Mouse (Mus musculus) adrenal gland, adult 8-10 months (tissue): ENCODE data around the gene Shb. TPM values are rescaled to one million over a fixed set of nuclear protein-coding genes. Genes with fewer than 3 reads are reported as not detected.
"Not testable (repeated sequence)": the region's sequence is repeated elsewhere in the genome, so short reads cannot be mapped to it uniquely, and the experiment has no call there.

ENCODE experiments used
- DNase-seq: peaks from one replicate; pipeline ENCODE4 v3.0.0; 2022
- microRNA-seq, 2 experiments: library from miRNA; unstranded; fragments of <30 nt; microRNA quantifications; one replicate each; pipeline ENCODE4 v1.2.0; 2022
- total RNA-seq, 4 experiments: library from RNA; stranded (reverse); gene quantifications; 2 replicates each; pipeline ENCODE4 v1.2.4; 2022

Shb gene
- total RNA-seq, 4 experiments from 2014 or later: 39.5 to 104 (median 79.0) TPM

DNA sequence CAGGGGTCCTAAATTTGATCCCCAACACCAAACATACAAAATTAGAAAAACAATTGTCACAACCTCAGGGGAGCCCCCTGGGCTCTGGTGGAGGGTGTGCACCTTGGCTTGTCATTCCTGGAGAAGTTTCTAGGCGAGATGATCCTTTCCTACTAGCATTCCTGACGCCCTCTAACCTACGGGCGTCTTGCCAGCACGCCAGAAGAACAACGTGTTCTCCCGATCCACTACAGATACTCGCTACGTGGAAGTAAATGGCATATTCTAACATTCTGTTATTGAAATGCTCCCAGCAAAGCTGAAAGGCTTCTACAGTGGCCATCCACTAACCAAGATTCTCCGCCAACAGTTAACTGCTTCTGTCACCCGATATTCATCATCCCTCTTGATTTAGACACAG is 139.7 kb downstream of the Shb start:
- no peak for DNase-seq

DNA sequence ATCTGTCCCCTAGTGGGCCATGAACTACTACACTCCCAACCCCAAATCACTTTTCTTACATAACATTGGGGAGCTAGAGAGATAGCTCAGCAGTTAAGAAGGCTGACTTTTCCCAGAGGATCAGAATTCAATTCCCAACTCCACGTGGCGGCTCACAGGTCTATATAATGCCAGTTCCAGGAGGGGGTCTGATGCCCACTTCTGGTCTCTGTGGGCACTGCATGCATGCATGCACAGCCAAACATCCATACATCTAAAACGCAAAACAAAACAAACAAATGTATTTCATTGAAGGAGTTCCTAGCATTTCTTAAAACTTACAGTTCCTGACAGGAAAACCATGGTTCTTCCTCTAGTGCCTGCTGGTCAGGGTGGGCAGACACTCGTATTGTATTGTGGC is 140.2 kb downstream of the Shb start:
- no peak for DNase-seq

DNA sequence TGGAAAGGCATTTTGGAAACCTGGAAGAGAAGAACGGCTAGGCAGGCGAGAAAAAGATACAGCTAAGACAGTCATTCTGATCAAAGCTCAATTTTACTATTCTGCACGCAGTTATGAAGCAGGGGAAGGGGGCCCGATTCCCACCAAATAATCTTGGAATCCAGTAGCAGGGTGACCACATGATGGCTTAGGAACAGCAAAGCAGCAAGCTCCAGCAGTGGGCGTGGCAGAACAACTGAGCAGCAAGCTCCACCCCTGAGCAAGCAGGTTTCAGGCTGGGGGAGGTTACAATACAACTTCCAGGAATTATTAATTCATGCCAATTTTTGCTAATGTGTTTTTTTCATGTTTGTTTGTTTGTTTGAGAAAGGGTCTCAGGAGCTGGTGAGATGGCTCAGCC is 145.0 kb downstream of the Shb start:
- not testable (repeated sequence) for DNase-seq

DNA sequence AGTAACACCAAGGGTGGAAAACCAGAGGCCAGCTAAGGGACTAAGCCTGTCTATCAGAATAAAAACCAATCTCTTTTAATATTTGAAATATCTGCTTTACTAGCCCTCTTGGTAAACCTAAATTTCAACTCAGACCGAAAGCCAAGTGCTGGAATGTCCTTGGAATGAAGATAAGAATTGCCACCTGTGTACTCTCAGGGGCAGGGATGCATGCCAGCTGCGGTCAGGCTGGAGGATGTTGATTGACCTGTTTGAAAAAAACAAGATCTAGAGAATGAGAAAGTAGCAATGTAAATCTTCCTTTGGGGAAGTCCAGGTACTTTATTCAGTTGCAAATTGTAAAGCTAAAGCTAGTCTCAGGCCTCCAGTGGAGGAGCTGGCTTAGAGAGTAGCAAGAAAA is 150.1 kb downstream of the Shb start:
- not testable (repeated sequence) for DNase-seq

DNA sequence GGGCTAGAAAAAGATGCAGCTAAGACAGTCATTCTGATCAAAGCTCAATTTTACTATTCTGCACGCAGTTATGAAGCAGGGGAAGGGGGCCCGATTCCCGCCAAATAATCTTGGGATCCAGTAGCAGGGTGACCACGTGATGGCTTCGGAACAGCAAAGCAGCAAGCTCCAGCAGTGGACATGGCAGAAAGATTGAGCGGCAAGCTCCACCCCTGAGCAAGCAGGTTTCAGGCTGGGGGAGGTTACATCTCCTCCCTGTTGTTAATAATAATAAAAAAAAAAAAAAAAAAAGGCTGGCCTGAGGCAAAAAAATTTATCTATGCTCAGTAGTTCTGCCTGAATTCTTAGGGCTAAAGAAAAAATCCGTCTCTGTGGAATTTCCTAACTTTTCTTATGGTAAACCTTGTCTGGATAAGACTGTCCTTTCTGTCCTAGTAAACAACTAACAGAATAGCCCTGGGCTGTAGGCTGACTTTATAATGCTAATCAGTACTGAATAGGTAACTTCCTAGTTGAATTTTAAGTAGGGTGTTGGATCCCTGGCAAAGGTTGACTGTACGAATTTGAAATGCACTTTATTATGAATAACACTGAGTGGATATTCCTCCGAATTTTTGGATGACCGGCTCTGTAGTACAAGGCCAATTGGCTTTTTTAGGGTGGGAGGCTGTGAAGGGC is 151.2 kb downstream of the Shb start:
- DNase-seq: not testable (repeated sequence)

DNA sequence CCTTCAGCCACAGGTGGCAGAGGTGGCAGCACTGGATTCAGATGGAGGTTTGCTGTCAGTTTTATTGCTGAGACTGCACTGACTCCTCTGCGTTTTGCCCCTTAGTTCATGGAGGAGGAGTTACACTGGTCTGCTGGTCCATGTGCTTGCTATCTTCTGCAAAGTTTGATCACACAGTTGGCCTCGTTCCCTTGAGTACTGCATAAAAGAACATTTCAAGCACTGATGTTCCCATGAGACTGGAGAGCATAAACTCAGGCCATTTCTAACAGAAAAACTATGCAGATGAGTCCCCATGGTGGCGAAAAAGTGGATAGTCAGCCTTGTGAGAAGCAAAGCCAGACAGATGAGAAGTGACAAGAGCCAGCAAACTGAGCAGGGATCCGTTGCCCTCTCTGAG is 155.7 kb downstream of the Shb start:
- no peak for DNase-seq

DNA sequence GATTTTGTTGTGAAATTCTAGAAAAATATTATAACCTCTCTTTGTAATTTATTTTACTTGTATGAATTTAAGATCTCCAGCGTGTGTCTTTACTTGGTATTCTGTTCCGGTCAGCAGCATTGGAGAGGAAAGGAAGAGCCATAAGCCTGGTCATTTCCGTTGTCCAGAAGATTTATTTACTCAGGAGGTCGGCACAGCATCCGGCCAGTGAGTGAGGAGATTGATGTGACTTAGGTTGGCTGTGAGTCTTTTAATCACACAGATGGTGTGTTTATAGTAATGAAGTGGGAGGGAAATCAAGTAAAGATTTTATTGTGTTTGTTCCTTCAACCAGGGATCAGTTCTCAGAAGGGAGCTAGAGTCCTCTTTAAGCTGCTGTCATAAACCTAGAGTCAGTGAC is 157.4 kb downstream of the Shb start:
- DNase-seq: no peak

Small RNA genes within 50 kb of the gene (microRNA-seq; reads per million reads assigned to microRNA genes)
- gene Gm22518: 0 reads per million in 2 experiments
- 0 reads per million in 2 experiments for gene Gm25692

Other genes starting within 250 kb of the Shb start
- 10 to 100 TPM in 3 of 4 experiments, 1 to 10 TPM in 1; 8.0 to 15.0 (median 12.7) TPM for gene Trmt10b, start 235.3 kb downstream of the Shb start, total RNA-seq
- gene Dcaf10, start 190.4 kb downstream of the Shb start, total RNA-seq: 10 to 100 TPM; 25.4 to 31.5 (median 27.6) TPM
- 10 to 100 TPM; 22.9 to 40.8 (median 30.9) TPM for gene Exosc3, start 189.7 kb downstream of the Shb start, total RNA-seq
- gene Slc25a51, start 123.7 kb downstream of the Shb start, total RNA-seq: 100 to 1,000 TPM; 191 to 350 (median 261) TPM